Mouse (Mus musculus) frontal cortex, postnatal 10 days (tissue): ENCODE data around the gene Nos1.

Experiments used
- DNase-seq, 2 experiments: peaks; one replicate each; pipeline ENCODE4 v3.0.0; 2022; ENCODE audit warnings: low spot score in 2 of 2, mixed read lengths in 1 of 2

The Nos1 gene

DNA sequence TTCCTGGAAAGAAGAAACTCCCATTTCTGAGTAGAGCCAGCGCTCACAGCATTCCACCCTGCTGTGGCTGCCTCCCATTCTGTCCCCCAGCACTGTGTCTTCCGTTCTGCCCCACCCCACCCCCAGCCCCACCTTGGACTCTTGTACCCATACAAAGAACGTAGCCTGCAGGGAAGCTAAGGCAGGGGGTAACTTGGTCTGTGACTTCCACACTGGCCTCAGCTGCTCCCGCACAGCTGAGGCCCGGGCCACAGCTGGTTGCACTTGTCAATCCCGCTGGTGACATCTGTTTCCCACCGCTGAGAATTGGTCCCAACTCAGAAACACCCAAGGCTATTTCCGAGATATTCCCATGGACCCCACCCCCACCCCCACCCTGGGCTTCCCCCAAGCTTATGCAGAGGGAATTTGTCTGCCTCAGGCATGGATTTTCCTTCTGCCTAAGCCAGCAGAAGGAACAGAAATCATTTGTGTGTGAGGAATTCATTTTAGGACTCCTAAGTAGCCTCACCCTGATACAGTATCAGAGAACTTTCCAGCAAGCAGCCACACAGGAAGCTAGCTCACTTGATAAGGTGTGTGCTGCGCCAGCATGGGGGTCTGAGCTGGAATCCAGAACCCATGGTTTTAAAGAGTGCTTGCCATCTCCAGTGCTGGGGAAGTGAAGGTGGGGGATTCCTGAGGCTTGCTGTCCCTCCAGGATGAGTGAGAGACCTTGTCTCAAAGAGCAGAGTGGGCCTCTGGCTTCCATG, 117.4 kb downstream of the Nos1 start:
- no peak for DNase-seq

DNA sequence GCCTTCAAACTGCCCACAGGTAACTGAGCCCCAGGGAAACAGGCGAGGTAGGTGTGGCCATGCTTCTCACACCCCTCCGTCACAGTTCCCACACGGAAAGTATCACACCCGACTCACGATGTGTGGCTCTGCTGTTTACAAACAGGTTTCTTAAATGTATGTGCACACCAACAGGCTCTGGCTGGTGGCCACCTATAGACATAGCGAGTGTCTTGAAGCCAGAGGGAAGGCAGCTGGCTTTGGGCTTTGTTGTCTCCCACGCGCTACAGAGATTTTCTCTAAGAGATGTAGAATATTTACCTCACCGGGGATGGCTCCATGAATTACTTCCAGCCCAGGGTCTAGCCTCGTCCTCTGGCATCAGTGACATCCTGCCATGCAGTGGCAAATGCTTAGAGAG, 118.5 kb downstream of the Nos1 start:
- no peak for DNase-seq

DNA sequence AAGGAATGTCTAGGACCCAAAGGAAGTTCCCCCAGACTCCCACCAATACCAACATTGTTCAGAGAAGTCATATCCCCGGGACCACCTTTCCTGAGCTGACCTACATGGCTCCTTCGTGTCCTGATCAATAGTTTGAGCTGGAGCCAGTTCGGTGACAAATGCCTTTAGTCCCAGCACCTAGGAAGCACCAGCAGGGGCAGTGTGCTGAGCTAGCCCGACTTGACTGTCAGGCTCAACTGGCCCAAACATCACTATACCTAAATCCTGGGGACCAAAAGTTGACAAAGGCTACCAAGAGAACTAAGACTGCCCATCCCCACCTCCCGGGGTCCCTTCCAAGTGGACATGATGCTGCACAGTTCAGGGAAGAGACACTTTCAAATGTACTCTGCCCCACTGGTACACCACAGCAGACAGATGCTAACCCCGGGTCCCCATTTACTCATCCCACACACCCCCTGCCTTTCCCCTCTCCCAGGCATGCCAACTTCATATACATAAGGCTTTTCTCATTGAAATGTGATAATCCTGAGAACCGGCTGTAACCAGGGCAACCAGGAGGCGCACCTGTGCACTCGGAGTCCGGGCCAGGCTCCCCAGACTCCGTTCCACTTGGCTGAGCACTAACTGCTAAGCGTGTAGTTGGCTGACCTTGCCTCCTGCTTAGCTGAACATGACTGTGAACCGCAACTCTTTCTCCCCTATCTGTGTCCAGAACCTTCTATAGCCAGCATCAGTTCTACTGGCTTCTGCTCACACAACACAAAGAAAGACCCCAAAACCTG, 120.3 kb downstream of the Nos1 start:
- no peak for DNase-seq

DNA sequence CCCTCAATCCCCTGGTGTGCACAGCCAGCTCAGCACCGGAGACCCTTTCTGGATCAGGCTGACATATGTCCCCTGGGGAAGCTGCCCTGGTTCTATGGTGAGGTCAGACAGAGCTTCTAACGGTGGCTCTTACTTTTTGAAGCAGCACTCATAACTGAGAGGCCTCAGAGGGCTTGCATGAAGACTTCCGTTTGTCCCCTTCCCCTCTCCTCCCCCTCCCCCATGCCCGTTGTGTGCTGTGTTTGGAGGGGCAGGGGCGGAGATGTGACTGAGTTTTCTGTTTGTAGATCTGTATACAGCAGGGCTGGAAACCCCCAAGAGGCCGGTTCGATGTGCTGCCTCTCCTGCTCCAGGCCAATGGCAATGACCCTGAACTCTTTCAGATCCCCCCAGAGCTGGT, 122.7 kb downstream of the Nos1 start:
- no peak for DNase-seq

DNA sequence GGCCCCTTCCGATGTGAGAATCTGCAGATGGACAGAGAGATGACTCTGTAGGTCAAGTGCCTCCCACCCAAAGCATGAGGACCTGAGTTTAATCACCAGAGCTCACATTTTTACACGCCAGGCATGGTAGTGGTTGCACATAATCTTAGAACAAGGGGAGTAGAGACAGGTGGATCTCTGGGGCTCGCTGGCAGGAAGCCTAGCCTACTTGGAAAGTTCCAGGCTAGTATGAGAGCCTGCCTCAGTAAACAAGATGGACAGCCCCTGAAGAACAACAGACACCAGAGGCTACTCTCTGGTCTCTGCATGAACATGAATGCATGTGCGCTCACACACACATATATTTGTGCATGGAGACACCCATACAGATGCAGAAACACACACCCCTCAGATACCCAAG, 124.9 kb downstream of the Nos1 start:
- no peak for DNase-seq

DNA sequence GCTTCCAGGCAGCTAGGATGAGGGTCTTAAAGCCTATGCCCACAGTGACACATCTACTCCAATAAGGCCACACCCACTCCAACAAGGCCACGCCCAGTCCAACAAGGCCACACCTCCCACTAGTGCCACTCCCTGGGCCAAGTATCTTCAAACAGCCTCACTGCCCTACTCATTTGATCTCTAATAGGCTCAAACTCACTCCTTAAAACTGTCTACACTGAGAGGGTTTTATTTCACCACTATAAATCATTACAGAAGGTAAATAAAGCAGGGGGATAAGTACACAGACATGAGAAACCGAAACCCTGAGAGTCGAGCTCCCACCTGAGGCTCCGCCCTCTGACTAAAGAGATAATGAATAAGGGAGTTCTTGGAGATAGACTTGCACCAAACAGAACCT, 128.7 kb downstream of the Nos1 start:
- DNase-seq: no peak

DNA sequence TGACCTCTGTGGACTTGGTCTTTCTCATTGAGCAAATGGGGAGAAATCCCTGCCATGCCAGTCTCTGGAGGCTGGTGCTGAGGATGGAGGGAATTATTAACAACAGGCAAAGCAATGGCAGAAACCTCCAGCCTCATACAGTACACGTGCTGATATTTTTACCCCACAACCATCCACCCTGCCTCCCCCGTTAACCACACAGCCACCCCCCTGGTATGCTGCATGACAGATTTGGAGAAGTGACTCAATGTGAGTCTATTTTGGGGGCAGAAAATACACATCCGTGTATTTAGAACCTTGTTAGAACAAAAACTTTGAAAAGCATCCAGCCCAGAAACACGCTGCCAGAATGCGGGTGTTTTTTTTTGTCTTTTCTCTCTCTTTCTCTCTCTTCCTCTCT, 135.5 kb downstream of the Nos1 start:
- DNase-seq: no peak

DNA sequence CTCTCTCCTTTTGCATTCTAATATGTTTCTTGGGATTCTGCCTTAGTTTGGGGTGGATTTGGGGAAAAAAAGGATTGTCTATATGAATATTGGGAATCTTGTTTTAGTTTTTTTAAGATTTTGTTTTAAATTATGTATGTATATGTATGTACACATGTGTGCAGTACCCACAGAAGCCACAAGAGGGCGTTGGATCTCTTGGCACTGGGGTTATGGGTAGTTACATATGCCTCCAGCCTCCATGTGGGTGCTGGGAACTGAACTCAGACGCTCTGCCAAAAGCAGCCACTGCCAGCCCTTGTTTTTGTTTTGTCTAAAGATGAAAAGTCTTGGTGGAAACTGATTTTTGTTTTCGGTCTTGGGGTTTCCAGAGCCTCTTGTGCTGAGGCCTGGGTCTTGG, 136.1 kb downstream of the Nos1 start:
- DNase-seq: no peak

DNA sequence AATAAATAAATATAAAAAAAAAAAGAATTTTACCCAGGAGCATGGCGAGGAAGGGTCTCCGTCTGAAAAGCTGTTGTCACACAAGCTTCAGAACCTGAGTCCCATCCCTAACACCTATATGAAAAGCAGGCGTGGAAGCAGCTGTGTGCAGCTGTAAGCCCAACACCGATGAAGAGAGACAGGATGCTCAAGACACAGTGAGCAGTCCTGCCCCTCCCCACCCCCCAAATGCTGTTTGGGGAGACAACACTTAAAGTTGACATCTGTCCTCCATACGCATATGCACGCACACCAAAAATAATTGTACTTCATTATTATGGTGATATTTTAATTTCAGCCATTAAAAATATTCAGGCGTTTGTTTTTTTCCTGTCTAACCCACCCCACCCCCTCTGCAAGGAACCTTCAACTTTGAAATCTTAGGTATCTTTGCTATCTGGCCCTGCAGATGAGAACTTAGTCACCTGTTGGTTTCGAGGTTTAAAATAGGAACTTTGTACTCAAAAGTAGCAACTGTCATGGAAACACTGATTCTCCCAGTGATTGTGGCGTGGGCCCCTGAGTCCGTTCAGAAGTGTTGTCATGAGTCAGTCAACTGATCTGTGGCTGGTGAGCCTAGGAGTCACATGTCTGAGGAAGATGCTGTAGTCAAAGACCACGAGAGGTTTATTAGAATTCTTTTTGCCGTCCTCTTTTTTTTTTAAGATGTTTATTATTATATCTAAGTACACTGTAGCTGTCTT, 141.1 kb downstream of the Nos1 start:
- DNase-seq: no peak

DNA sequence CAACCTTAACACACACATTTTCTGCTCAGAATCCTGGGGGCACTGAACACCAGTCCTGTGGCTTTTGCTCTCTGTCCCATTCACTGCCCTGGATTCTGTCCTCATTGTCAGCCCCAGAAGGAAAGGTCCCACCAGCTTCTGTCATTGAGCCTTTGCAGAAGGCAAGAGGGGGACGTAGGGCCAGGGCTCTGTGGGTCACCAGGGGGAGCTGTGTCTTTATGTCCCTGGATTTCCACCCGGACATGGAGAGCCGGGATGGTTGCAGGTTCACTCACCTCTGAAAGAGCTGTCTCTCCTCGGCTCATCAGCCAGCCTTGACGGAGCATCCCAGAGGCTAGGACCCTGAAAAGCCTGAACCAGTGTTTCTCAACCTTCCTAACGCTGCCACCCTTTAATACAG, 142.9 kb downstream of the Nos1 start:
- DNase-seq: no peak

DNA sequence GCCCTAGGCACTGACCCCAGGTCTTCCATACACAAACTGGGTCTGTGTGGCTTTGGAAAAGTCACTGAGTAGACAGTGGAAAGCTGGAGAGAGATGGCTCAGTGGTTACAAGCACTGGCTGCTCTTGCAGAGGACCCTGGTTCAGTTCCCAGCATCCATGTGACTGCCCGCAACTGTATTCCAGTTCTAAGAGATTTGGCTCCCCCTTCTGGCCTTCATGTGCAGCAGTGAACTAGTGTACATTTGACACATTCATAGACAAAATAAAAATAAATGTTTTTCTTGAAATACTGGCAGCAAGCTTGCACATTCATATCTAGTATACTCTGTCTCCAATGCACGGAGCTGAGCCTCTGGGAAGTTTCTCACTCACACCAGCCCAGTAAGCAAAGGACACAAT, 147.7 kb downstream of the Nos1 start:
- no peak for DNase-seq

DNA sequence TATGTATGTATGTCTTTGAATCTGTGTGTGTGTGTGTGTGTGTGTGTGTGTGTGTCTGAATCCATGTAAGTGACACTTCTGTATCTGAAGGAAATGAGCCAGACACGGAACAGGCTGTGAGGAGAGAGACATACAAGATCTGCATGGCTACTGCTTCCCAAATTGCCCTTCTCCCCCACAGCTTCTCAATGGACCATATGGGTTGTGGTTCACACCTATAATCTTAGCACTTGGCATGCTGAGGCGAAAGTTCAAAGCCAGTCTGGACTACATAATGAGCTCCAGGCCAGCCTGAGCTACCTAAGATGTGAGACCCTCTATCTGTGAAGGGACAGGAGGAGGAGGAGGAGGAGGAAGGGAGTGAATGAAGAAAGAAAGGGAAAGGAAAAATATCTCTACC, 151.4 kb downstream of the Nos1 start:
- DNase-seq: no peak

DNA sequence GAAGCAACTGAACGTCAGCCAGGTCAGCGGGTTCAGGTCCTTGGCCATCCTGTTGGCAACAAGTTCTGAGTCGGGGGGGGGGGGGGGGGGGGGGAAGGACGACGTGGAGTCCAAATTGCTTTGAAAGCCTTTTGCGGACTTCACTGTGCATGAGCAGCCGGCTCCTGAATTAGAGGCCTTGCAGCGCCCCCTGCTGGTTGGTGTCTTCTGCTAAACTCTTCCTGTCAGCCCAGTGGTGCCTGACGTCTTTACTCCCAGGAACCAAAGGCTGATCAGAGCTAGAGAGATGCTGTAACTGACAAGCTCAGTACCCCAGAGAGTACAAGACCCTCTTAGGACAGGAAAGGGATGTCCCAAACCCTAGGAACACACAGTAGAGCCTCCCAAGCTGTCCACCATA, 152.0 kb downstream of the Nos1 start:
- peak; percentile 75 to 85 for DNase-seq

DNA sequence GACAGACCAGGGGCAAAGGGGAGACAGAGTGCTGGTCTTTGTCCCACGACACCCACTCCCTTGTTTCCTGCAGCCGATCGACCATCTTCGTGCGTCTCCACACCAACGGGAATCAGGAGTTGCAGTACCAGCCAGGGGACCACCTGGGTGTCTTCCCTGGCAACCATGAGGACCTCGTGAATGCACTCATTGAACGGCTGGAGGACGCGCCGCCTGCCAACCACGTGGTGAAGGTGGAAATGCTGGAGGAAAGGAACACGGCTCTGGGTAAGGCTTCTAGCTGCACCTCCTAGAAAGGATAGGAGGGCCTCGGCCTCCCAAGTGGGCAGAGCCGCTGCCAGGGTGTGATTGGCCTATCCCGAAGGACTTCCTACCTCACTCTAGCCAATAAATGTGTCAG, 155.5 kb downstream of the Nos1 start:
- no peak for DNase-seq

DNA sequence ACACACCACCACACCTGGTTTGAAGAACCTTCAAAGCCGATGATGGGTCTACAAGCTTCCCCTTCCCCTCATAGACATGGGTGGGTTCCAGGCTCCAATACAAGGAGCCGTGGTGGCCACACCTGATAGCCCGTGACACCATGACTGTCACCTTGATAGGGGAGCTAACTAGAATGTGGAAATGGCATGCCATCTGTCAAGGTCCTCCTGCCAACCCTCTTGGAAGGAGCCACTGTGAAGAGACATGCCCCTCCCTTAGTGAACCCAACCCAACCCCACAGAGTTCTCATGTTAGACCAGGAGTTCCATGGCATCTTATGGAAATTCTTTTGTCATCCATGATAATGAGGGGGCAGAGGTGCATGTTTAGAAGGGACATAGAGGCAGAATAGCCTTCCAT, 156.4 kb downstream of the Nos1 start:
- no peak for DNase-seq

DNA sequence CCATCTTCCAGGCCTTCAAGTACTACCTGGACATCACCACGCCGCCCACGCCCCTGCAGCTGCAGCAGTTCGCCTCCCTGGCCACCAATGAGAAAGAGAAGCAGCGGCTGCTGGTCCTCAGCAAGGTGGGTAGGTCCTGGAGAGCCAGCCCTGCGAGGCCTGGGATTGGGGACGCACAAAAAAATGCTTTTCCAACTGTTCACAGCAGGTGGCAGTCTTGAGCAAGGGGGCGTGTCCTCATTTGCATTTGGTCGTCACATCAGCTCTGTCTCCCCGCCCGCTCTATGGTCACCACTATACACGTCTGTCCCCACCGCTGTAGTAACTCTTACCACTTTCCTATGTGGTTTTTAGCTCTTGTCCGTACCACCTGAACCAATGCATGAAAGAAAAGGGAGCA, 157.3 kb downstream of the Nos1 start:
- peak in 1 of 2 experiments; percentile 21 for DNase-seq

DNA sequence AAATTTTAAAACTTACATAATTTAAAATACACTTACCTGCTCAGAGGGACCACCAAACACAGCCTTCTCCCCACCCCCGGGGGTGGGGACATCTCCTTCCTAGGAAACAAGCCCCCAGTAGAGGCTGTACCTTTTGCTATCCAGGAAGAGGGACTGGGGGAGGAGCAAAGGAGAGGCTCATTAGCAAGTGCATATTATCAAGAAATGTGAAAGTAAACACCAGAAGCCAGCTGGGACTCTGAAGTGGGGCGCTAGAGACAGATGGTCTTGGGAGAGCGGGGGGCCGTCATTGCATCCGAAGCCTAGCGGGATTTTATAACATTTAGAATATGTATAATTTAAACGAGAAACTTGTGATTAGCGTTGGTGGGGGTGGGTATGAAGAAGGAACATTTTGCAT, 158.6 kb downstream of the Nos1 start:
- peak in 1 of 2 experiments; percentile 34 for DNase-seq

DNA sequence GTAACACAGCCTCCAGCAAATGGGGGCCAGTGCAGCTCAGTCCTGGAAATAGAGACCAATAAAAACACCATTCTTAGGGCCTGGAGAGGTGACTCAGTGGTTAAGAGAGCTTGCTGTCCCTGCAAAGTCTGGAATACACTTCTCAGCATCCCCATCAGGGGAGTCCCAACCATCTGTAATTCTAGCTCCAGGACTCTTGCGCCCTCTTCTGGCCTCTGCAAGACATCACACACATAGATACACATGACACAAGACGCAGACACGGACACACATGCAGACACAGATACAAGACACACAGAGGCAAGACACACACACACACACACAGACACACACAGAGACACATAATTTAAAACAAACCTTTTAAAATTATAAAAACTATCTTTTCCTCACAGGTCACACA, 160.7 kb downstream of the Nos1 start:
- DNase-seq: no peak

DNA sequence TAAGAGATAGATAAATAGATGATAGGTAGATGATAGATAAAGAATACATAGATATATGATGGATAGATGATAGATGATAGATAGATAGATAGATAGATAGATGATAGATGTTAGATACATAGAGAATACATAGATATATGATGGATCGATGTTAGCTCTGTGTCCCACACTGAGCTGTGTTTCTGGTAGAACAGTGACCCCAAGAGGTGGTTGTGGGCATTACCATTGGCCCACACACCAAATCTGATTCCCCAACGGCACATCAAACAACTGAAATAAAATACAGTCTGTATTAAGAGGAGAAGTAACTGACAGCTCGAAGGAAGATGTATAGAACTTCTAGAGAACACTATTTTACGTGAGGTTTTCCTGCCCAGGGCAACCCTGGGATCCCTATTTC, 165.8 kb downstream of the Nos1 start:
- DNase-seq: peak in 1 of 2 experiments; percentile 48

DNA sequence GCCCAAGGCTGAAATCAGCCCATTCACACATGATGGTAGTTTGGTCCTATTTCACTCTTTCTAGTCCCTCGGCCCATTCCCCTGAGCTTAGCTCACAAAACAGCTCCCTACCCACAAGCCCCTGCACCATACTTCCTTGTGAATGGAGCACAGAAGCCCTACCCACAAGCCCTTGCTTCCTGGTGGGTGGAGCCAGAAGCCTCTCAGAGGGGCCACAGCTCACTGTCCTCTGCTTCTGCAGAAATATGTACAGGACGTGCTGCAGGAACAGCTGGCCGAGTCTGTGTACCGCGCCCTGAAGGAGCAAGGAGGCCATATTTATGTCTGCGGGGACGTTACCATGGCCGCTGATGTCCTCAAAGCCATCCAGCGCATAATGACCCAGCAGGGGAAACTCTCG, 168.6 kb downstream of the Nos1 start:
- no peak for DNase-seq

DNA sequence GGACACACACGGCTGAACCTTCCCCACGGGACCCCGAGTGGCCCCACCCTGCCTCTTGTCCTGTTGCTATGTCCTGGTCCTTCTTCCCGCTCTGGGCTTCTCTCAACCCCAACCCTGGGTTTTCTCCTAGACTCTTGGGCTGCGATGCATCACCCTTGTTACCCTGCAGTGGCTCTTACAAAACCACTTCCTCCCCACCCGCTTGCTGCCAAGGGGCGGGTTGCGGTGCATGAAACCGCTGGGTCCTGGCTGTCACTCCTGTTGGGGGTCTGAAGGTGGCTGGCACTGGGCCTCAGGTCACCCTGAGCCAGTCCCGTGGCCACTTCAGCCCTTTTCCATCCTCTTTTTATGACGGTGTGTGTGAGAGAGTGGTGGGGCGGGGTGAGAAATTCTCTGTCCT, 173.1 kb downstream of the Nos1 start:
- no peak for DNase-seq

DNA sequence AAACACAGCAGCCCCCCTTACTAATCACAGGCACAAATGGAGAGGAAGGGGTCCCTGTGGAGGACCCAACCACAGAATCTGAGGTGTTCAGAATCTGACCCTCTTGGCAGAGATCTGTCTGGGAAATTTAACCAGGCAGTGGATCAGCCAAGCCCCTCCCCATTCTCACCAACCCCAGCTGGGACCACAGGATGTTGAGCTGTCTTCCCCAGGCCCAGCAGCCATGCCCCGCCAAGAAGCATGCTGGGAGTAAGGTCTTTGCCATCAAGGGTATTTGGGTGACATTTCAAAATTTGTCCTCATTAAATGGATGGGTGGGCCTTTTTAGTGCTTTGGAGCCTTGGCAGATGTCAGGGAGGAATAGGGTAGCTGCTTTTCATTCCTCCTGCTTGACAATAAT, 173.6 kb downstream of the Nos1 start:
- no peak for DNase-seq
